ENCODE assay signal across 8 mouse cellular contexts in genomic region chr17:34139416-34139815, GRCm38 (mm10). TPM values are rescaled to one million over a fixed set of nuclear protein-coding genes. Genes with fewer than 3 reads are reported as not detected.
DNase-seq lines count a peak whose midpoint lies in the region; ATAC-seq lines count a peak whose summit lies in the region.

No protein-coding gene starts in this region.

- H3K27me3 ChIP-seq in embryonic facial prominence, embryonic 10.5 days (replicated peaks; ENCODE audit: low read depth, poor library complexity, severe bottlenecking), result peaks cover 58% of the 10 kb centered on the region
- H3K27me3 ChIP-seq in hindbrain, embryonic 13.5 days, result peaks cover 60% of the 10 kb centered on the region
- H3K27me3 ChIP-seq in liver, embryonic 12.5 days (replicated peaks), result peaks cover 65% of the 10 kb centered on the region
- H3K27me3 ChIP-seq in neural tube, embryonic 12.5 days (replicated peaks), result peaks cover 41% of the 10 kb centered on the region

- peak; percentile 46 to 47 for DNase-seq in adrenal gland, postnatal 36 days
- DNase-seq in adrenal gland, postnatal 4 days (ENCODE audit: low spot score in 2 of 2), result no peak
- DNase-seq in embryonic facial prominence, embryonic 10.5 days (ENCODE audit: low spot score), result peak; percentile 71
- DNase-seq in MN1 (ENCODE audit: low spot score), result no peak
- no peak for DNase-seq in right cerebral cortex, adult 2 months (ENCODE audit: low spot score in 2 of 2)

- peaks cover 42% of the 10 kb centered on the region for H3K4me1 ChIP-seq in embryonic facial prominence, embryonic 10.5 days
- peaks cover 24% of the 10 kb centered on the region for H3K4me1 ChIP-seq in hindbrain, embryonic 13.5 days (replicated peaks)
- peaks cover 22% of the 10 kb centered on the region for H3K4me1 ChIP-seq in liver, embryonic 12.5 days
- peaks cover 17% of the 10 kb centered on the region for H3K4me1 ChIP-seq in neural tube, embryonic 12.5 days

- no peaks in the 10 kb centered on the region for H3K9me3 ChIP-seq in embryonic facial prominence, embryonic 10.5 days
- no peaks in the 10 kb centered on the region for H3K9me3 ChIP-seq in hindbrain, embryonic 13.5 days
- H3K9me3 ChIP-seq in liver, embryonic 12.5 days (replicated peaks), result no peaks in the 10 kb centered on the region
- no peaks in the 10 kb centered on the region for H3K9me3 ChIP-seq in neural tube, embryonic 12.5 days

- no peaks in the 10 kb centered on the region for H3K36me3 ChIP-seq in embryonic facial prominence, embryonic 10.5 days (replicated peaks)
- H3K36me3 ChIP-seq in hindbrain, embryonic 13.5 days, result no peaks in the 10 kb centered on the region
- H3K36me3 ChIP-seq in liver, embryonic 12.5 days, result no peaks in the 10 kb centered on the region
- H3K36me3 ChIP-seq in neural tube, embryonic 12.5 days, result no peaks in the 10 kb centered on the region

- no peak for ATAC-seq in hindbrain, embryonic 13.5 days (ENCODE audit: low FRiP score)
- ATAC-seq in liver, embryonic 12.5 days, result no peak
- no peak for ATAC-seq in neural tube, embryonic 12.5 days (ENCODE audit: low FRiP score, low read depth)

- peak overlapping the region; percentile 55 for H3K4me3 ChIP-seq in embryonic facial prominence, embryonic 10.5 days
- H3K4me3 ChIP-seq in hindbrain, embryonic 13.5 days, result peak overlapping the region; percentile 17
- peak overlapping the region; percentile 26 for H3K4me3 ChIP-seq in liver, embryonic 12.5 days
- peak overlapping the region; percentile 13 for H3K4me3 ChIP-seq in neural tube, embryonic 12.5 days

- H3K4me2 ChIP-seq in hindbrain, embryonic 13.5 days, result peak overlapping the region; percentile 47
- H3K4me2 ChIP-seq in liver, embryonic 12.5 days, result peak overlapping the region; percentile 64
- peak overlapping the region; percentile 52 for H3K4me2 ChIP-seq in neural tube, embryonic 12.5 days (replicated peaks)

- 0 out of 2 replicates have a peak overlapping the region, but pooled peaks have one; percentile 25 for H3K9ac ChIP-seq in hindbrain, embryonic 13.5 days
- H3K9ac ChIP-seq in liver, embryonic 12.5 days, result no peak overlapping the region
- H3K9ac ChIP-seq in neural tube, embryonic 12.5 days, result no peak overlapping the region

- WGBS in embryonic facial prominence, embryonic 10.5 days, result 1% methylated on average over 16 of the region's 16 CpGs
- WGBS in hindbrain, embryonic 13.5 days, result 2% methylated on average over 16 of the region's 16 CpGs
- 5% methylated on average over 16 of the region's 16 CpGs for WGBS in liver, embryonic 12.5 days (ENCODE audit: insufficient replicate concordance)
- under 1% methylated on average over 16 of the region's 16 CpGs for WGBS in neural tube, embryonic 12.5 days

- H3K27ac ChIP-seq in embryonic facial prominence, embryonic 10.5 days (replicated peaks), result no peak overlapping the region
- H3K27ac ChIP-seq in hindbrain, embryonic 13.5 days, result no peak overlapping the region
- no peak overlapping the region for H3K27ac ChIP-seq in liver, embryonic 12.5 days
- no peak overlapping the region for H3K27ac ChIP-seq in neural tube, embryonic 12.5 days

RNA-seq across cellular contexts. Expression of gene H2-DMb2, which starts 3.7 kb away (rescaled TPM):
- total RNA-seq in adrenal gland, postnatal 36 days (2021), result 1 to 10 TPM in 1 of 2 experiments, under 1 TPM in 1; 0.72 to 2.2 TPM
- 1 to 10 TPM; 1.2 to 3.0 TPM for total RNA-seq in adrenal gland, postnatal 4 days (2021)
- polyA plus RNA-seq in embryonic facial prominence, embryonic 10.5 days (2016; fragmentation: Nextera tagmentation; extraction: Ambion mirVana), result 0.17 and 0.28 TPM in 2 replicates
- 0.27 TPM in 2 replicates for polyA plus RNA-seq in hindbrain, embryonic 13.5 days (2015; fragmentation: Nextera tagmentation; extraction: Ambion mirVana)
- 0.30 and 0.35 TPM in 2 replicates for polyA plus RNA-seq in liver, embryonic 12.5 days (2016; fragmentation: Nextera tagmentation; extraction: Ambion mirVana)
- polyA plus RNA-seq in neural tube, embryonic 12.5 days (2016; fragmentation: Nextera tagmentation; extraction: Ambion mirVana), result 0.17 and 0.23 TPM in 2 replicates

RNA-seq across cellular contexts. Expression of gene H2-DMb1, which starts 13.5 kb away (rescaled TPM):
- 1 to 10 TPM; 3.5 to 6.0 TPM for total RNA-seq in adrenal gland, postnatal 36 days (2021)
- 1 to 10 TPM; 1.9 to 3.8 TPM for total RNA-seq in adrenal gland, postnatal 4 days (2021)
- 0.52 and 0.55 TPM in 2 replicates for polyA plus RNA-seq in embryonic facial prominence, embryonic 10.5 days (2016; fragmentation: Nextera tagmentation; extraction: Ambion mirVana)
- 0.60 and 0.84 TPM in 2 replicates for polyA plus RNA-seq in hindbrain, embryonic 13.5 days (2015; fragmentation: Nextera tagmentation; extraction: Ambion mirVana)
- 0.21 and 0.45 TPM in 2 replicates for polyA plus RNA-seq in liver, embryonic 12.5 days (2016; fragmentation: Nextera tagmentation; extraction: Ambion mirVana)
- polyA plus RNA-seq in neural tube, embryonic 12.5 days (2016; fragmentation: Nextera tagmentation; extraction: Ambion mirVana), result 0.23 and 0.47 TPM in 2 replicates

RNA-seq across cellular contexts. Expression of gene Brd2, which starts 17.0 kb away (rescaled TPM):
- 100 to 1,000 TPM; 213 to 224 TPM for total RNA-seq in adrenal gland, postnatal 36 days (2021)
- total RNA-seq in adrenal gland, postnatal 4 days (2021), result 100 to 1,000 TPM; 225 to 226 TPM
- polyA plus RNA-seq in embryonic facial prominence, embryonic 10.5 days (2016; fragmentation: Nextera tagmentation; extraction: Ambion mirVana), result 141 and 144 TPM in 2 replicates
- 127 and 129 TPM in 2 replicates for polyA plus RNA-seq in hindbrain, embryonic 13.5 days (2015; fragmentation: Nextera tagmentation; extraction: Ambion mirVana)
- 59.9 and 66.1 TPM in 2 replicates for polyA plus RNA-seq in liver, embryonic 12.5 days (2016; fragmentation: Nextera tagmentation; extraction: Ambion mirVana)
- polyA plus RNA-seq in neural tube, embryonic 12.5 days (2016; fragmentation: Nextera tagmentation; extraction: Ambion mirVana), result 135 and 141 TPM in 2 replicates

RNA-seq across cellular contexts. Expression of gene H2-DMa, which starts 20.1 kb away (rescaled TPM):
- total RNA-seq in adrenal gland, postnatal 36 days (2021), result 10 to 100 TPM; 11.4 to 12.7 TPM
- 10 to 100 TPM; 11.2 to 11.7 TPM for total RNA-seq in adrenal gland, postnatal 4 days (2021)
- polyA plus RNA-seq in embryonic facial prominence, embryonic 10.5 days (2016; fragmentation: Nextera tagmentation; extraction: Ambion mirVana), result 4.2 and 4.8 TPM in 2 replicates
- polyA plus RNA-seq in hindbrain, embryonic 13.5 days (2015; fragmentation: Nextera tagmentation; extraction: Ambion mirVana), result 14.4 and 16.9 TPM in 2 replicates
- 3.1 and 4.3 TPM in 2 replicates for polyA plus RNA-seq in liver, embryonic 12.5 days (2016; fragmentation: Nextera tagmentation; extraction: Ambion mirVana)
- 12.3 and 15.0 TPM in 2 replicates for polyA plus RNA-seq in neural tube, embryonic 12.5 days (2016; fragmentation: Nextera tagmentation; extraction: Ambion mirVana)

RNA-seq across cellular contexts. Expression of gene H2-Oa, which starts 47.3 kb away (rescaled TPM):
- not detected for total RNA-seq in adrenal gland, postnatal 36 days (2021)
- under 1 TPM in 1 of 2 experiments, not detected in 1; 0.31 TPM for total RNA-seq in adrenal gland, postnatal 4 days (2021)
- polyA plus RNA-seq in embryonic facial prominence, embryonic 10.5 days (2016; fragmentation: Nextera tagmentation; extraction: Ambion mirVana), result 0.31 and 0.69 TPM in 2 replicates
- polyA plus RNA-seq in hindbrain, embryonic 13.5 days (2015; fragmentation: Nextera tagmentation; extraction: Ambion mirVana), result 0.18 TPM in 1 of 2 replicates, not detected in the other
- 0.37 and 0.56 TPM in 2 replicates for polyA plus RNA-seq in liver, embryonic 12.5 days (2016; fragmentation: Nextera tagmentation; extraction: Ambion mirVana)
- 0.44 and 0.50 TPM in 2 replicates for polyA plus RNA-seq in neural tube, embryonic 12.5 days (2016; fragmentation: Nextera tagmentation; extraction: Ambion mirVana)

Comparison
In these comparisons a context has a peak if more than half of its experiments do, and no peak if none do; other contexts are left out.
1. DNase-seq: peak in adrenal gland, postnatal 36 days (2 of 2) and embryonic facial prominence, embryonic 10.5 days (single experiment); none in adrenal gland, postnatal 4 days (0 of 2), MN1 (single experiment) and right cerebral cortex, adult 2 months (0 of 2).
2. Peak in every context shown above with its lines, with median percentiles within 50 percentile points of each other: H3K4me3 ChIP-seq and H3K4me2 ChIP-seq.